Mouse (Mus musculus) kidney, adult 2 months (tissue): ENCODE measurements around the gene Llcfc1.

Source experiments
- CTCF ChIP-seq: fragments of 200-500 bp; conservative IDR thresholded peaks from 2 replicates; pipeline ENCODE4 v1.5.1; 2011; ENCODE audit warnings: low read depth, mild to moderate bottlenecking, control low read depth, low read length, moderate library complexity, mixed read lengths; ENCODE audit not compliant: insufficient read depth, insufficient read length
- POLR2A ChIP-seq: fragments of 200-500 bp; IDR thresholded peaks from one replicate; pipeline ENCODE4 v1.6.1; 2011; ENCODE audit warnings: low read depth, low read length, control low read depth

DNA sequence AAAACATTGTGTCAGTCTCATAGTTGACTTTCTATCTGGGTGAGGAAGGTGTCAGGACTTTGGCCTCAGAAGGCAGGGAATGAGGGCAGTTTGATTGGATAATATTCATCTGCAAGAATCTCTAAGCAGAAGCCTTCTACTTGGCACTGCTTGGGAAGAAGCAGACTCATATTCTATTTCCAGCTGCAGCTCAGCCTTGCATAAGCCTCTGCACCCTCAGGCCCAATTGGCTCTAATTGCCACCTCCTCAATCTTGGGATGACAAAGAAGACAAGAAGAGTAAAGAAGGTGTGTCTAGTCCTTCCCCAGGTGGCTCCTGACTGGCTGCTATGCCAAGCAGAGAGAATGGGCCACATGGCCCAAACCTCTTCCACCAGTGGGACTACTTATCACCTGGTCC lies 37.6 kb upstream of the Llcfc1 start:
- TF ChIP-seq CTCF, result no peak
- TF ChIP-seq POLR2A, result no peak
